Mouse (Mus musculus) embryo, embryonic 9.5 days (tissue): ENCODE data around the gene Sf1.

Source experiments
- DNase-seq: peaks from one replicate; pipeline ENCODE4 v3.0.0-alpha.2; 2017; ENCODE audit errors: extremely low spot score

Gene Sf1

GRCm38 (mm10) chr19:6398447-6399284 is 35.2 kb downstream of the Sf1 start:
- peak; percentile 73 for DNase-seq

- peak; percentile 34 for DNase-seq
Measured at GRCm38 (mm10) chr19:6399285-6400095, 36.0 kb downstream of the Sf1 start, which contains the start of gene Rasgrp2. Gene Rasgrp2, plus strand, starts transcription at chr19:6399340.

- DNase-seq, result no peak
Measured at GRCm38 (mm10) chr19:6400096-6401086, 36.9 kb downstream of the Sf1 start.

GRCm38 (mm10) chr19:6401131-6401815 is 37.8 kb downstream of the Sf1 start:
- DNase-seq, result peak; percentile 75

GRCm38 (mm10) chr19:6401951-6402350 is 38.5 kb downstream of the Sf1 start:
- no peak for DNase-seq

- no peak for DNase-seq
Measured at GRCm38 (mm10) chr19:6403869-6404268, 40.4 kb downstream of the Sf1 start.

GRCm38 (mm10) chr19:6405433-6405832 is 41.9 kb downstream of the Sf1 start:
- no peak for DNase-seq

GRCm38 (mm10) chr19:6407109-6407508 is 43.6 kb downstream of the Sf1 start:
- no peak for DNase-seq

- no peak for DNase-seq
Measured at GRCm38 (mm10) chr19:6407816-6408510, 44.5 kb downstream of the Sf1 start.

GRCm38 (mm10) chr19:6408749-6409148 is 45.3 kb downstream of the Sf1 start:
- no peak for DNase-seq

- DNase-seq, result no peak
Measured at GRCm38 (mm10) chr19:6409176-6409575, 45.7 kb downstream of the Sf1 start.

GRCm38 (mm10) chr19:6409936-6410335 is 46.4 kb downstream of the Sf1 start:
- DNase-seq, result no peak

GRCm38 (mm10) chr19:6412798-6413197 is 49.3 kb downstream of the Sf1 start:
- no peak for DNase-seq

GRCm38 (mm10) chr19:6415454-6415853 is 52.0 kb downstream of the Sf1 start:
- no peak for DNase-seq

GRCm38 (mm10) chr19:6416124-6416770 is 52.8 kb downstream of the Sf1 start:
- peak; percentile 41 for DNase-seq

- DNase-seq, result no peak
Measured at GRCm38 (mm10) chr19:6416894-6417761, 53.6 kb downstream of the Sf1 start.

GRCm38 (mm10) chr19:6418233-6418879 is 54.9 kb downstream of the Sf1 start, which contains the start of gene Nrxn2:
Gene Nrxn2, plus strand, starts transcription at chr19:6418731.
- peak; percentile 88 for DNase-seq
